Mouse (Mus musculus) cerebellum, postnatal 36 days (tissue): Measurements from ENCODE around the gene Ptcra.
"Not testable (repeated sequence)": the region's sequence is repeated elsewhere in the genome, so short reads cannot be mapped to it uniquely, and the experiment has no call there.

Experiments used
- DNase-seq, 2 experiments: peaks; one replicate each; pipeline ENCODE4 v3.0.0; 2021 to 2022; ENCODE audit warnings: mixed read lengths in 2 of 2

Ptcra gene

GRCm38 (mm10) chr17:46763544-46763943, at the start of gene Ptcra:
Gene Ptcra, minus strand, starts transcription at chr17:46763712.
- no peak for DNase-seq

- DNase-seq = no peak
These were observed 48.9 kb upstream of the Ptcra start for GRCm38 (mm10) chr17:46812442-46812841.

DNA sequence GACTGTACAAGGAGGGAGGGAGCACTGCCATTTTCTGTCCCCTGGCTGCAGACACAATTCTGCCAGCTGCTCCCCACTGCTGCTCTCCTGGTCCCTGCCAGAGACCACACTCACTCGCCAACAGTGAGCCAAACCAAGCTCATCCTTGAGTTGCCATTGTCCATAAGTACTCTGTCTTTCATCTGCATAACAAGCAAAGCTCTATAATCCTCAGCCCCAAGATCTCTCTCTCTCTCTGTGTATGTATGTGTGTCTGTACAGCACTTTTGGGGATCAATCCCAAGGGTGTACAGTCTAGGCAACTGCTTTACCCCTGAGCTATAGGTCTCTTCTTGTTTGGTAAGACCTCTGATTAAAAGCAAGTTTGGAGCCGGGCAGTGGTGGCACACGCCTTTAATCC, 47.2 kb upstream of the Ptcra start:
- no peak for DNase-seq

DNA sequence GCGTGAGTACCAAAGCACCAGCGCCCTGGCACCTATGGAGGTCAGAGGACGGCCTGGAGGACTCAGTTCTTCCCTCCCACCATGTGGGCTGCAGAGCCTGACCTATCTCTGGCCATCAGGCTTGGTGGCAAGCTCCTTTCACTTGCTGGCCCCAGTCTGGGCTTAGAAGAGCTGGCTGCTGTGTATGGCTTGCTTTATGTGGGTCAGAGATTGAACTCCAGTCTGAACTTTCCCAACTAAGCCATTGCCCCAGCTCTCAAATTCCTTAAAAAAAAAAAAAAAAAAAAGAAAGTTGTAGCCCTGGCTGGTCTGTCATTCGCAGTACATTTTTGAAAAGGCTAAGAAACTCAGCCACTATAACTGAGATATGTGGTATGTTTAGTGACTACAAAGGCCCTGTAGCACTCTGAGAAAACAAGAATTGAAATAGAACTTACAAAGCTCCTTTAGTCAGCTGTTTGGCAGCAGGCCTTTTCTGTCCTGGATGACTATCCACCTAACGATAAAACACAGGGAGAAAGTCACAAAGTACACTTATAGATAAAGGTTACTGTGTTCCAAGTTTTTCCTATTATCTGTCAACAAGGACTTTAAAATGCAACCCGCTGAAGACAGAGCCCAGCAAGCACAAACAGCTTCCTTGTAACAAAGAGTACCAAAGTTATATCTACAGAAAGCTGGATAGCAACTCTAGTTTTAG, 45.8 kb upstream of the Ptcra start:
- no peak for DNase-seq

DNA sequence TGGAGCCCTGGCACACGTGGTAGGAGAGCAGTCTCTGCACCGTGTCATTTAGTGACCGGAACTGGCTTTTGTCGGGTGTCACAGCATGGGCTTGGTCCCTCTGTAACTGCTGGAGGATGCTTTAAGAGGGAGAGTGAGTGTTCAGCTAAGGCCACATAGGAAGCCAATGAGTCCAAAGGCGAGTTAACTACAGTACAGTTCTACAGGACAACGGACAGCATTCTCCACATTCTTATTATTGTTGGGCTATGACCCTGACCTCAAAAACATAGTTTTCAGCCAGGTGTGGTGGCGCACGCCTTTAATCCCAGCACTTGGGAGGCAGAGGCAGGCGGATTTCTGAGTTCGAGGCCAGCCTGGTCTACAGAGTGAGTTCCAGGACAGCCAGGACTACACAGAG, 44.9 kb upstream of the Ptcra start:
- no peak for DNase-seq

DNA sequence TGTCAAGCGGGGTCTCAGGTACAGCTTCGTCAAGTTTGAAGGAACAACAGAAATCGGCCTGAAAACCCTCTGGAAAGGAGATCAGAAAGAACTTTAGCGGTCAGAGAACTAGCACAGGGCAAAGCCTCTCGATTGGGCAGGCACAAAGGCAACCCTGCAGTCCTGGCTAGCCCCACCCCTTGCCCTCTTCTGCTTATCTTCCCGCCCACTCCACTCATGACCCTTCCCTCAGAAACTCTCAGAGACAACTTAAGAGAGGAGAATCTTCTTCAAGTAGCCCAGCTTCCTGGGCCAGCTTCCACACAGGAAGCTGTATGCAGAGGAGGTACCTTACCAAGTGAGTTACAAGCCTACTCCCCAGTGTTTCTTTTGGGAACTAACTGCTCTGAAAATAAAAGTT, 38.2 kb upstream of the Ptcra start:
- no peak for DNase-seq

GRCm38 (mm10) chr17:46799680-46800079, 36.2 kb upstream of the Ptcra start:
- no peak for DNase-seq

GRCm38 (mm10) chr17:46797386-46797785, 33.9 kb upstream of the Ptcra start:
- DNase-seq = no peak

GRCm38 (mm10) chr17:46796743-46797142, 33.2 kb upstream of the Ptcra start:
- no peak for DNase-seq

- no peak for DNase-seq
These were observed 29.5 kb upstream of the Ptcra start for GRCm38 (mm10) chr17:46792963-46793362.

DNA sequence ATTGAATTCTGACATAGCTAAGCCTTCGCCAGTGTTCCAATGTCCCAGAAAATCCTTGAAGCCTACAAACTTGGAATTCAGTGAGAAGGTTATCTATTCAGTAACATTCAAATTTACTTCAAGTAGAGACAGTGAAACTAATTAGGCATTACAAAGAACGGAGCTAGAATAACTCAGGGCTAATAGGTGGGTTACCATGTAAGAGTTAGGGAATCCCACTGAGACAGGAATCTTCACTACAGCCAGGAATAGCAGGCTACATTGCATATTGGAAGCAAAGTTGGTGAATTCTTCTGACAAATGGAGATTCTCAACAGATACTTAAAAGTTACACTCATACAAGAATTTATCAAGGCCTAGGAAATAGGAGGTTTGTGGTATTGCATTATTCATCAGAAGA, 24.5 kb upstream of the Ptcra start:
- not testable (repeated sequence) for DNase-seq

- DNase-seq = no peak
These were observed 23.4 kb upstream of the Ptcra start for GRCm38 (mm10) chr17:46786952-46787351.

GRCm38 (mm10) chr17:46783222-46783565, 19.7 kb upstream of the Ptcra start:
- DNase-seq = no peak

GRCm38 (mm10) chr17:46782341-46783221, 19.1 kb upstream of the Ptcra start, which contains the start of gene Rpl7l1:
Gene Rpl7l1, minus strand, starts transcription at chr17:46782672.
- peak; percentile 90 to 92 for DNase-seq

- no peak for DNase-seq
These were observed 18.4 kb upstream of the Ptcra start for GRCm38 (mm10) chr17:46781876-46782275.

DNA sequence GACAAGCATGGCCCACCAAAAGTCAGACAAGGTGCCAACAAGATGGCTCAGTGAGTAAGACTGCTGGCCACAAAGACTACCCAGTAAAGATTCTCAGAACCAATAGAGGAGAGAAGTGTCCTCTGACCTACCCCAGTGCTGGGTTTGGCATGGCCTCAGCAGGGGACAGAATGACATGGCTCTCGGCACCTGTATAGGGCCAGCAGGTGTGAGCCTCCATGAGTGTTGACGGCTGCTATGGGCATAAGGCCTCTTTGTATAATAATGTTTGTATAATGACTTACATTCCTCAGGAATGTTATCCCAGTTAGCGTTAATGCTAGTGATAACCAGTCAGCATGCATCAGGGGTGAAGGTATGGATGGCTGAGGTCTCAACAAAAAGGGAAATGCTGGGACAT, 12.6 kb upstream of the Ptcra start:
- no peak for DNase-seq

- DNase-seq = no peak
These were observed 11.6 kb upstream of the Ptcra start for GRCm38 (mm10) chr17:46775070-46775469.

GRCm38 (mm10) chr17:46774131-46774472, 10.6 kb upstream of the Ptcra start:
- DNase-seq = no peak

GRCm38 (mm10) chr17:46773278-46774130, 10.0 kb upstream of the Ptcra start:
- no peak for DNase-seq

- DNase-seq = peak; percentile 80 to 83
These were observed 9.1 kb upstream of the Ptcra start, which contains the start of gene 2310039H08Rik for GRCm38 (mm10) chr17:46772404-46773277. Gene 2310039H08Rik, plus strand, starts transcription at chr17:46772635.

GRCm38 (mm10) chr17:46772038-46772403, 8.5 kb upstream of the Ptcra start:
- no peak for DNase-seq

DNA sequence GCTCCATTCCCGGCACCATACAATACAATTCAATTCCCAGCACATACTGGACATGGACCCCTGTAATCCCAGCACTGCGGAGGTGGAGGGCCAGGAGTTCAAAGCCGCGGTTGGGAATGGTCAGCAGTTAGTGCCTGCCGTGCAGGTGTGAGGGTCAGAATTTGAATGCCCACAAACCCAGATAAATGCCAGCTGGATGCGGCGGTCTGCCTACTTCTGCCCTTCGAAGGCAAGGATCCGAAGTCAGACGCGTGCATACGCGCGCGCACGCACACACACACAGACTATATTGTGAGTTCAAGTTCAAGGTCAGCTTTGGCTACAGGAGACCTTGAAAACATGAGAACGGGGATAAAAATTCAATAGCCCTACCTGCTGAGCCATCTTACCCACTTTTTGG, 8.1 kb upstream of the Ptcra start:
- DNase-seq = no peak
